Mouse (Mus musculus): ENCODE data around the gene Camk1d. TPM values are rescaled to one million over a fixed set of nuclear protein-coding genes. Genes with fewer than 3 reads are reported as not detected.
"Not testable (repeated sequence)": the region's sequence is repeated elsewhere in the genome, so short reads cannot be mapped to it uniquely, and the experiment has no call there.

Camk1d gene
- total RNA-seq, 2 experiments from 2014 or later: 118 to 141 TPM

DNA sequence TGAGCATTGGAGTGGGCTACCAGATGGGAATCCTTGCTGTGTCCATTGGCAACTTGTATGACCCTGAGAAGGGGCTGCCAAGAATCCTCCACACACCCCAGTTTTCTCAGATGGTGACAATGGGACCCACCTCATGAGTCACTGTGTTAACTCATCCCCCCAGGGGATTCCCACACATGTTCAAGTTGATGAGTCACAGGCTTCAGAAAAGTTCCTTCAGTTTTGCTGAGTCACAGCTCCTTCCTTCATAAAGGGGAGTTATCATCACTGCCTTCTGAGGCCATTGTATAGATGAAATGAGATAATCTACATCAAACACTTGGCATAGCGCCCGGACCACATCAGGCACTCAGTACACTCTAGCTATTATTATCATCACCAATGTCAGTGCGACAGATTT lies 99.4 kb downstream of the Camk1d start:
- DNase-seq (ENCODE audit: low spot score in 2 of 2): peak; percentile 65 to 68

DNA sequence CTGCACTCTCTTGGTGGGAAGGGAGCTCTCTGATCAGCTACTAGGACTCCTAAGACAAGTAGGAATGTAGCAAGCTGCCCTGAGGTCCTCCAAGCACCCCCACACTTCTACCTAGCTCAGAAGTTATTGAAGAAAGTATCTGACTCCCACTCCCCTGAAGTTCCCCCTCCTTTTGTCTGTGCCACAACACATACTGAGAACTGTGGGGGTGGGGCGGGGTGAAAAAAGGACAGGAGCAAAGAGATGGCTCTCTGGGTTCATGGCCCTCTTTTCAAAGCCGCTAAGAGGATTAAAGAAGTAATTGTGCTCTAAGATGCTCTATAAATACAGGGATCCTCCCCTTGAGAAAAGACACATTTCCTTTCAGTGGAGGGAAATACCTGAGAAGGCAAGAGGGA lies 100.0 kb downstream of the Camk1d start:
- no peak for DNase-seq (ENCODE audit: low spot score in 2 of 2)

DNA sequence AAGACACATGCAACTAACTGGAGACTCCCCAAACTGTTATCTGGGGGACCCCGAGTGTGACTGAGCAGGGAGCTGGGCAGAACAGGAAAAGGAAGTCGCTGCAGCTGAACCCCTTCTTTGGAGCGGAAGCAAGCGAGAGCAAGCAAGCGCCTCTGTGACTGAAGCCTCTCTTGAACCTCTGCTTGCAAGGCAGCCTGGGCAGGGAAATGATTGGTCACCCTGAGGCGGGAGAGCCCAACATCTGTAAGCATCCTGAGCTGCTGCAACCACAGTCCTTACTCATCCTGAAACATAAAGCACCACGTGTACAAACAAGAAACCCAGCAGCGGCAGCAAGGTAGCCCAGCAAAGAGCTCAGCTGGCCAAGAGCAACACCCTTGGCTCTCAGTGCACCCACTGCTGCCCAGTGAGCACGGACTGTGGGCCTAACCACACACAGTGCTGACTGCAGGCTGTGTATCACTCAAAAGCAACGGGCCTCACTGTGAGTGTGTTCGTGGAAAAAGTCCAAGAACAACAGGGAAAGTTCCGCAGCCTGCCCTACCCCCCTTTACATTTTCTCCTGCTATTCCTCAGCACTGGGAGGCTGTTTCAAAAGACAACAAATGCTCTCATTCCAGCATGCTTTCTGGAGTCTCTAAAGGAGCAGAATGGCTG lies 100.5 kb downstream of the Camk1d start:
- no peak for DNase-seq (ENCODE audit: low spot score in 2 of 2)

DNA sequence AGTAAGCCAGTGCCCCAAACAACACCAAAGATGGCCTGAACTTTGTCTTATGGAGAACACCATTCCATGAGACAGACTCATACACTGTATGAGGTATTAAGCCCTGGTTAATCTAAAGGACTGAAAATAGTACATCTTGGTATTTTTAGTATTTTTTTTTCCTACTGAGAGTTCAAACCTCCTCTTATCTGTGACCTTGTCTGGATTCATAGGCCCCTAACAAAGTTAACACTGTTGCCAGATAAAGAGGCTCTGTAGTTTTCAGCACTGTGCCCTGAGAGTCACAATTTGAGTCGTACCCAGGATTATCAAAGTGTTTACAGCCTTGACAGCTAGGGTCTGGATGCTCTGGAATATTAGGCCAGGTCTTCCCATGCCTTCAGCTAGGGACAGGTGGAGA lies 102.7 kb downstream of the Camk1d start:
- DNase-seq (ENCODE audit: low spot score in 2 of 2): no peak

DNA sequence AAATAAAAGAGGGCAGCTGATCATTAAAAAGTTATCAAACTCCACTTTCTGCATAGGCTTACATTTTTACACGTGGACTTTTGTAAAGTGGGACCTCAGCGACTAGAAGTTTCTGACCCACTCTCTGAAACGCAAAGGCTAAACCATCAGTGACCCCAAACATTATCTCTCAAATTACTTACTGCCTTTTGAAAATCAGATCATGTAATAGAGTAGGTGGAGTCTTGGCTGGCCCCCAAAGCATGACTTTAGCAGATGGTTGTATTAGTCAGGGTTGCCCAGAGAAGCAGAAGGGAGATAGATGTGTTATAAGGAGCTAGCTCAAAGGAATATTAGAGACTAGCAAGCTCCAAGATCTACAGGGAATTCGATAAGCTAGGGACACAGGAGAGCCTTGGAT lies 103.8 kb downstream of the Camk1d start:
- DNase-seq (ENCODE audit: low spot score in 2 of 2): no peak

DNA sequence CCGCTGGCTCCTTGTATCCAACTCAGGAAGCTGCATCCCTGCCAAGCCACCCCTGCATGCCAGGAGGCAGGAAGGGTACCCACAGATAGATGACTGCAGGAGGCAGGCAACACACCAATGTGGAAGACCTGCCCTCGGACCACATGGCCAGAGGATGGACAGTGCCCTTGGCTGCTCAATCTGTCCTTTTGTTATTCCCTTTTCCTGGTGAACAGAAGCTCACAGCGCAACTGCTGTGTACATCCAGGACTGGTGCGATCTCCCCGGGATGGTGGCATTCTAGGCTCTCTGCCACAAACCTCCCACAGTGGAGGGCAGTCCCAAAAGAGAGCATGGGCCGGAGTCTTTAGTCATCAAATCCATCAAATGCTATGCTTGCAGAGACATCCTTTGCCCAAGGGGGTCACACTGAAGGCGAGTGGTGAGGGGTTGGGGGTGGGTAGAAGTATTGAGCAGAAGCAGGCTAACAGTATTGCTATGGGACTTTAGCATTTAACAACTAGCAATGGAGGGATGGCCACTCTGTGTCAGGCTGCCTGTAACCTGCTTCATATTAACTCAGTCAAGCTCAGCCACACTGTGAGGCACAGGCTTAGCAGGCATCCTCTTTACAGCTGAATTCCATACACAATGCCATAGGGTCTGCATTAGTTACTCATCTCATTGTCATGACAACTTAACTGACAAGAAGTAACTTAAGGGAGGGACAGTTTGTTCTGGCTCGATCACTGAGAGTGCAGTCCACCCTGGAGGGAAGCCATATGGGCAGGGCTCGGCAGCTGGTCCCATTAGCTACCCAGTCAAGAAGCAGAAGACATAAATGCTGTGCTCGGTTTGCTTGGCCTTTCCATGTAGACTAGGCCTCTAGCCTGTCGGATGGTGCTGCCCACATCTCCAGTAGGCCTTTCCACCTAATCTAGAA lies 106.1 kb downstream of the Camk1d start:
- DNase-seq (ENCODE audit: low spot score in 2 of 2): peak; percentile 50 to 60

DNA sequence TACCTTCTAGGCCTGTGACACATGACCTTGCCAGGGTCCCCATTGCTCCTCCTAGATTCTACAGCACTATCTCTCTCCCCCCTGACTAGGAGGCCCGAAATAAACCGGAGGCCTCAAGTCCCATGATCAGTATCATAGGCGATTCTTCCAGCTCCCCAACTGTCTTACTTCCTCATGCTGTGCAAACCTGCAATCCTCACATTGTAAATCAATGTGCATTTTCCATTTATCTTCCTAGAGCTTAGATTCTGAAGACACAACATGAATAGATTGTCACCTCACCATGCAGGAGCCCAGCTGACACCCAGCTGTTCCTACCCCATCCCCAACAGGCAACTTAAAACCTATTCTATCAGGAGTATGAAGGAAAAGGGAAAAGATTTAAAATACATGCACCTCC lies 108.5 kb downstream of the Camk1d start:
- no peak for DNase-seq (ENCODE audit: low spot score in 2 of 2)

DNA sequence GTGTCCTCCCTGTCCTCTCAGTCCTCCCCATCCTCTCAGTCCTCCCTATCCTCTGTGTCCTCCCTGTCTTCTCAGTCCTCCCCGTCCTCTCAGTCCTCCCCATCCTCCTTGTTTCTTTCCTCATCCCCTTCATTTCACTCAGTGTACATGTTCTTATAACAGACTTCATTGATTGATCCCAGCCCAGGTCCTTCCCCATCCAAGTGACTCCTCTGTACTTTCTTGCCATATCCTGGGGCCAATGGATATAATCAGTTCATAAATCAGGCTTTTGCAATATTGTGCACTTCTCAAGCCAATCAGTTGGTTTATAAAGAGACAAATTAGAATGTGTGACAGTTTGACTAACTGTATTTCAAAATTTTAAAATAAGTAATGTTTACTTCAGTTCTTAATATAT lies 112.3 kb downstream of the Camk1d start:
- DNase-seq (ENCODE audit: low spot score in 2 of 2): no peak

DNA sequence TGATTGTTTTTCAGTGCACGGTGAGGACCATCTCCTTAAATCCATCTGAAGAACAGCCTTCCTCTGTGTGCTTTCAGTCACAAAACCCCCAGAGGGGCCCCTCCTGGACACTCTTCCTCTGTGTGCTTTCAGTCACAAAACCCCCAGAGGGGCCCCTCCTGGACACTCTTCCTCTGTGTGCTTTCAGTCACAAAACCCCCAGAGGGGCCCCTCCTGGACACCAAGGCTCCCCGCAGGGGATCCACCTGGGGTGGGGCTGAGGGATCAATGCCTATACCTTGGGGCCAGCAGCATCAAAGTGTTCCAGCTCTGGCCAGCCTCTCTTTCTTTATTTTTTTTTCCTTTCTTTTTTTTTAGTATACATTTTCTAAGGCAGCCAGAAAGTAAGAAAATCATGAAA lies 113.1 kb downstream of the Camk1d start:
- not testable (repeated sequence) for DNase-seq (ENCODE audit: low spot score in 2 of 2)

DNA sequence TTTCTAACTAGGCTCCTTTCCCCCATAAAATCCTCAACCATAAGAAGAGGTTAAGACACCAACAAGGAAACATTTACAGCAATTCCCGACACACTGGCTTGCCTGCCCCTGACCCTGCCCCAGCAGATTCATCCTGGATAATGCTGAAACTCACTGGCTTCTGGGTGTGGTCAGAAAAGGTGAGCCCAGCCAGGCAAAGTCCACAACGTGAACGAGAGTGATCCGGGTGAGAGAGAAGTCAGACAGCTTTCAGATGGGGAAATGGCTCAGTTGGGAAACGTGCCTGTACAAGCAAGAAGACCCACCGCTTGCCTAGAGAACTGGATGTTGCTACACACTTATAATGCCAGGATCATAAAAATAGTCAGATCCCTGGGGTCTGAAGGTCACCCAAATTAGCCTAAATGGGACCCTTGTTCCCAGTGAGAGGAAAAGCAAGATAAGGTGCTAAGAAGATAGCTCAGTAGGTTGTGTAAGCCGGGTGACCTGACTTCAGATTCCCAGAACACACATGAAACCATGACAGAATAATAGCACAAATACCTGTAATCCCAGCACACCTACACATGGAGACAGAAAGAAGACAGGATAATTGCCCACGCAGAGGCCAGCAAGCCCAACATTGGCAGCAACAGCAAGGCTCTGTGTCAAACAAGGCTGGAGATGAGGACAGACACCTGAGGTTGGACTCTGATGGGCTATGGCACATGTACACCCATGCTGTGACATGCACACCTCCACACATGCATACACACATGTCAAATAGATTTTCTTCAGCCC lies 113.9 kb downstream of the Camk1d start:
- no peak for DNase-seq (ENCODE audit: low spot score in 2 of 2)

DNA sequence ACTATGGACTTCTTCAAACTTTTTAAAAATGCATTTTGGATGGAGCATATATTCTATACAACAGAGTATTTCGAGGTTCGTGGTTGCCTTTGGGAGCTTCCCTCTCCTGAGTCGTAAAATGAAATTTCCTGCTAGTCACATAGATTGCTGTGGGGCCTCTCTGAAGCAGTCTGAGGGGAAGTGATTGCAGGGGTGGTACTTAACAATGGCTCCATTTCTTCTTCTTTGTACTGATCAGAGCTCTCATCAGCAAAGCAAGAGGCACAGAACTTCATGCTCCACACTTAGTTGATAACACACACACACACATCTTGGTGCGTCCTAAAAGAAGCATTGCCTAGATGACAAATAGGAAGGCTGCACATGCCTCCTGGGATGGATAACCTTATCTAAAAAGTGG lies 114.6 kb downstream of the Camk1d start:
- DNase-seq (ENCODE audit: low spot score in 2 of 2): no peak

DNA sequence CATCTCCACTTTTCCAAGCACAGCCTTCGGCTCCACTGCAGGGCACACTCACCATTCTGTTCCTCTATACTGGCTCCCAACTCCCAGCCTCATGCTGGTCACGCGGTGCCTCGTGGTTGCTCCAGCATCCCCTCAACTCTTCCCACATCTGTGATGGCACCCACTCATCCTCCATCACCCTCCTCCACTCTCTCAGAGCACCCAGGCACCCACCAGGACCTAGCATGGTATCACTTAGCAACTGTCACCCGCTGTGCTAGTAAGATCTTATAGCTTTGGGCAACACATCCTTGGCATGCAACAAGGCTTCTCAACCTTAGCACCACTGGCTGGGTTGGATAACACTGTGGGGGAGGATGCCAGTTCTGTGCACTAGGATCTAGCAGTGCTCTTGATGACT lies 115.8 kb downstream of the Camk1d start:
- DNase-seq (ENCODE audit: low spot score in 2 of 2): peak in 1 of 2 experiments; percentile 54

DNA sequence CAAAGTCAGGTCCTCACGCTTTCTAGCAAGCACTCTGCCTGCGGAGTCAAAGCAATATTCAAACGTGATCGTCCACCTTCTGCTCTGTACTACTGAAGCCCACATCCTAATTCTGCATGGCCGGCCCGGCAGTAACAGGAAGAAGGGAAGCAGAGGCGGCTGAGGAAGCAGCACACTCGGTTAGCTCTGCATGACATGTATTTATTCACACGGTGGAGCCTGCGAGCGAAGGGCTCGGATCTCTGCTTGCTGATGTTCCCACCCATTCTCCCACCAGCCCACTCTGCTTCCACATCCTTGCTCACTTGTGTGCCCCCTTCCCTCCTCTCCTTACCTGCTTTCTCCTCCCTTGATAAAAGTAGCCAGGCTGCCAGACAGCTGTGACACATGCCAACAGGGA lies 117.4 kb downstream of the Camk1d start:
- peak in 1 of 2 experiments; percentile 51 for DNase-seq (ENCODE audit: low spot score in 2 of 2)

DNA sequence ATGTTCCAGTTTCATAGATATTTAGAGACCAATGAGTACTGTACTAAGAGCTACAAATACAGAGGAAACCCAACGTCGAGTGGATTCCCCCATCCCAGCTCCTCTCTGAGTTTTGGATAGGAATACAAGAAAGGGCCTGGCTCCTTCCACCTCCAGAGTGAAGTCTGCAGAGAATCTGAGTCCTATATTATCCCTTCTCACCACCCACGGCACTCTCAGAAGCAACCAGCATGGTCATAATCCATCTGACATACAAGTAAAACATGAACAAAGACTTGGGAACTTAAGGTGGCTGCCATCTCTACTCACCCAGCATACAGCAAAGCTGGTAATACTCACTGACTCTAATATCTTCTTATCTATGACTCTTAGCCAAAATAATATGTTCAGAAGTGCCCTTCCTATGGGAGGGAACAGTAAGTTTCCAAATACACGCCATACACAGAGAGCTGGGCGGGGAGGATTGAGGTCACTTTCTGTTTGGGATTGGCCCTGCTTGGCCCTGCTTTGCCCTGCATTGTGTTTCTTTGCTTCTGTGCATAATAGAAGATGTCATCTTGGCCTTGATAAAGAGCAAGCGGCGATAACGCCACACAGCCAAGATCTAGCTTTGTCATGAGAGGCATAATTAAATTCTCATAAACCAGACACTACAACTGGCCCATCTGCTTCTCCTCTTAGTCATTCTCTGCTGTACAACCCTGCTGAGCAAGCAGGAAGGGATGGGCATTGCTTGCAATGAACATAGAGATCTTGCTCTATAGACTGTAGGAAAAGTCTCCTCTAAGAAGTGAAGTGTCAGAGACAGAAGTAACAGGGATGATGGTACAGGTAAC lies 118.7 kb downstream of the Camk1d start:
- DNase-seq (ENCODE audit: low spot score in 2 of 2): peak; percentile 31 to 40

DNA sequence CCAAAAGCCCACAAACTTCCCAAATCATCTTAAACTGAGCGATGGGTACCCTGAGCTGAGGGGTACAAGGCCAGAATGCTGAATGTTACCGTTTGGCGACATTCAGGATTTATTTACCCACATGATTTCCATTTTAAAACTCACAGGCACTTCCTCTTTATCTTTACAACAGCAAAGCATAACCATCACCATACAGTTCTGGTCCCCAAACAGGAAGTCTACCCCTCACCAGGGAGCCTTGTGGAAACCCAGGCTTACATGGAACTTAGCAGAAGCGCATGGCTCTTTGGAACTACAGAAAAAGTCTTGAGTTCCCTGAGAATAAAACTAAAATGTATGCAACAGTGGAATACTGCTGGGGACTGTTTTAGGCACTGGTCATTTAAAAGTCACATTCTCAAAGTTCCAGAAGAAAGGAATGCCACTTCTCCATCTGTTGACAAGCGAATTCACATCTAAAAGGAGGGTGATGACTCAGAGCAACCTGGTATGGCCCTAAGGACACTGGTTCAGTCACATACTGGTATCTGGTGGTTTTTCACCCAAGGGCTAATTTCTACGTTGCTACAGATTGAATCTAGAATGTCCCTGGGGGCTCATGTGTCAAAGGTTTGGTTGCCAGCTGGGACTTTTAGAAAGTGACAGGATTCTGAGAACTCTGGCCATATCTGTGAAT lies 121.7 kb downstream of the Camk1d start:
- no peak for DNase-seq (ENCODE audit: low spot score in 2 of 2)

DNA sequence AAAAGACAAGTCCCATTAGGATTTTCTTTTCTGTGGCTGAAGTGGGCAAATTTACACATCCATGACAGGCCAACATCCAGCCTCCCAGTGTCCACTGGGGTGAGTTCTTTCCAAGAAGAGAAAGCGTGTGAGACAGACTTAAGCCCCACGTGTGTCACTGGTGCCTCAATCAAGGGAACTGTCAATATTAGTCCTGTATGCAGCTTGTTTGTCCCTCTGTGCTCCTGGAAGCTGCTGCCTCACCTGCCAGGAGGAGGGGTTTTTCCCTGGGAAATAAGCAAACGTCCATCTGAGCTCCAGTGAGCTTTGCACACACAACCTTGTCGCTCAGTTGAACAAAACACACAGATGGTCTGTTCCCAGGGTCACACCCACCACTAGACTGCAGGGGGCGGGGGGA lies 124.2 kb downstream of the Camk1d start:
- no peak for DNase-seq (ENCODE audit: low spot score in 2 of 2)

DNA sequence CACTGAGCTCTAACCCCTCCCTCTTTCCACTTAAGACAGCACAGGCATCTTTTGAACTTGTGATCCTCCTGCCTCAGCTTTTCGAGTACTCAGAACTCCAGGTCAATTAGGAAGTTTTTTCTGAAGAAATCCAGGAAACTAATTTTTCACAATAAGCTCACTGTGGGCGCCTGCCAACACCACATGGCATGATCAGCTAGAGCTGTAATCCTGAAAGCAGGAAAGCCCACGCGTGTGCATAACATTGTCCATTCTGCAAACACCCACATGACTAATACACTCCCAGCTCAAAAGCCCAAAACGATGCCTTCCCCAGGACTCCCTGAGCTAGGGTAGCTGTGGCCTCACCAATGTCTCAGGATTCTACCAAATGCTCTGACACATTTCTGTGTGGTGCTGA lies 125.2 kb downstream of the Camk1d start:
- peak; percentile 39 to 52 for DNase-seq (ENCODE audit: low spot score in 2 of 2)

DNA sequence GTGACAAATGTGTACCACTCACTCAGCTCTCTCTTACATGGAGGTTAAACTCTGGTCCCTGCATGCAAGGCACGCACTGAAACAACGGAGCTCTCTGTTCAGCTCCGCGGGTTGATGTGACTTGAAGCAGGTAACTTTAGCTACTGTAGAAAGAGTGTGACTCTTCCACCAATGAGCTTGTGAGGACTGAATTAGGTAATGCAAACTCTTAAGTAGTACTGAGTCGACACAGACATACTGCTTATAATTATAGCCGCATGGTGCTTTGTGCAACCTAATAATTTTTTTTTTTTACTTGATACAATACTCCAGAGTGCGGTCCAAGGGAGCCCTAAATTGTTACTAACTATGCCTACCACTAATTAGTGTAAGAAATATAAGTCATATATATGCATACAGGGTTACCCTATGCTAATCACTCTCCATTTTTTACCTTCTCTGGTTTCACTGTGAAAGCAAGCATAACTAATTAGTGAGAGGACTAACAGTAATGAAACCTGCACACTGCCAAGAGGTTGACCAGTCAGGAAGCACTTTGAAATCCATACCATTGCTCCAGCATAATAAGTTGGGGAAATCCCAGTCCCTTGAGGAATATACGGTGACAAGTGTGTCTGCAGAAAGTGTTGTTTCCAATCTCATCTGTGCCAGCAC lies 125.9 kb downstream of the Camk1d start:
- no peak for DNase-seq (ENCODE audit: low spot score in 2 of 2)

DNA sequence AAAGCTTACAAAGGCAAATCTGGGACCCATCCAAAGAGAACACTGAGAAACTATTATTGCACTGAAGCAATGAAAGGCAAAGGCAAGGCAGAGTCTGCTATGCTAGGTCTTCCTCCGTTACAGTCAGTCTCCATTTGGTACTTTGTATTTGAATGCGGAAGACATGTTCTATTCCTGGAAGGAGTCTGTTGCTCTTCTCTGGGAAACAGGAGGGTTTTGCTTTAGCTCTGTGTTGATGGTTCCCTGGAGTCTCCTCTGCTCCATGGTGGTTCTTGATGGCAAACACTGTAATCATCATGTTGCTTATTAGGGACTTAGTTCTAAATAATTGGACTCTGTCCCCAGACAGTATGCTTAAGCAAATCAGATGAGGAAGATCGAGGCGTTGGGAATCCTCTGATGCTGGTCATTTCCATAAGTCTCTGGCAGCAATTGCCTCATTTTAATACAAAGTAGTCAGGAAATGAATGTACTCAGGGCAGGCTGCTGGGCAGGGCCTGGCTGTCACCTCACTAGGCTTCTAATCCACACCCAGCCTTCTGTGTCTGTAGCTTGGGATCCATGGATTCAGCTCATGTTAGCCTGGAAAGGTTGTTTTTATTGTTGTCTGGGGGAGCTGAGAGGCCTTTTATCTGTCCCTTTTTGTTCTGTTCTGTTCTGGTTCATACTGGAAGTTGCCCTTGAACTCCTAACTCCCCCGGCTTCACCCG lies 129.8 kb downstream of the Camk1d start:
- no peak for DNase-seq (ENCODE audit: low spot score in 2 of 2)
